Mouse (Mus musculus): ENCODE results near the gene Jhy. TPM values are rescaled to one million over a fixed set of nuclear protein-coding genes. Genes with fewer than 3 reads are reported as not detected.

Gene Jhy
- polyA plus RNA-seq (2012; rRNA removed; ENCODE audit: low replicate concordance), result not detected in 2 replicates

GRCm38 (mm10) chr9:40963586-40964417 lies at the start of gene Jhy:
Gene Jhy, minus strand, starts transcription at chr9:40964118.

GRCm38 (mm10) chr9:41004415-41004814 lies 40.5 kb upstream of the Jhy start, which contains the start of gene Crtam:
Gene Crtam, minus strand, starts transcription at chr9:41004628.

GRCm38 (mm10) chr9:40873556-40874470 lies 90.1 kb downstream of the Jhy start, which contains the start of gene Bsx:
Gene Bsx, plus strand, starts transcription at chr9:40874127.

Other genes with a start within 250 kb of the Jhy start
- 2,231 and 3,398 TPM in 2 replicates for gene Hspa8, start 163.1 kb downstream of the Jhy start, polyA plus RNA-seq (2012; rRNA removed; ENCODE audit: low replicate concordance)
- gene Bsx, start 90.0 kb downstream of the Jhy start, polyA plus RNA-seq (2012; rRNA removed; ENCODE audit: low replicate concordance), result not detected in 2 replicates
- 0.14 TPM in 1 of 2 replicates, not detected in the other for gene Crtam, start 40.5 kb upstream of the Jhy start, polyA plus RNA-seq (2012; rRNA removed; ENCODE audit: low replicate concordance)
- 3.6 and 9.0 TPM in 2 replicates for gene Ubash3b, start 197.6 kb upstream of the Jhy start, polyA plus RNA-seq (2012; rRNA removed; ENCODE audit: low replicate concordance)